Mouse (Mus musculus): ENCODE results near the gene Smarca2.
A peak's percentile ranks its signal among the peaks of the same experiment; 100 is the strongest.

The Smarca2 gene

GRCm38 (mm10) chr19:26747571-26748539 is 143.0 kb downstream of the Smarca2 start:
- DNase-seq (ENCODE audit: low spot score in 2 of 2) = peak; percentile 56 to 60

DNA sequence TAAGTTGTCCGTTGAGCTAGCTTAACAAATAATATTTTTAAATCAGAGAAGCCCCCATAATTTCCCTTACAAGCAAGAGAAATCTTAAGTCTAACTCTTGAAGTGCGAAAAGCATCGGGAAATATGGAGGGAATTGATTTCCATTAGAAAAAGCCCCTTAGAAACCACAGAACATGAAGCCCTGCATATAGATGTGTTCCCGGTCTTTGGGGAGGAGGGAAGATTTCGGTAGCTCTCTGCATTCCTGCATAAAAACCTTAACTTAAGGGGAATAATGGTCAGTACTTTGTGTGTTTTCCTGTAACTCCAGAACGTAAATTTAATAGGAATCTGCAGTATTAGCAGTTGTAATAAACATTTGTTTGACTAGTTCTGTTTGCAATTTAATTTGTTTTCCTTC is 143.8 kb downstream of the Smarca2 start:
- DNase-seq (ENCODE audit: low spot score in 2 of 2) = no peak

DNA sequence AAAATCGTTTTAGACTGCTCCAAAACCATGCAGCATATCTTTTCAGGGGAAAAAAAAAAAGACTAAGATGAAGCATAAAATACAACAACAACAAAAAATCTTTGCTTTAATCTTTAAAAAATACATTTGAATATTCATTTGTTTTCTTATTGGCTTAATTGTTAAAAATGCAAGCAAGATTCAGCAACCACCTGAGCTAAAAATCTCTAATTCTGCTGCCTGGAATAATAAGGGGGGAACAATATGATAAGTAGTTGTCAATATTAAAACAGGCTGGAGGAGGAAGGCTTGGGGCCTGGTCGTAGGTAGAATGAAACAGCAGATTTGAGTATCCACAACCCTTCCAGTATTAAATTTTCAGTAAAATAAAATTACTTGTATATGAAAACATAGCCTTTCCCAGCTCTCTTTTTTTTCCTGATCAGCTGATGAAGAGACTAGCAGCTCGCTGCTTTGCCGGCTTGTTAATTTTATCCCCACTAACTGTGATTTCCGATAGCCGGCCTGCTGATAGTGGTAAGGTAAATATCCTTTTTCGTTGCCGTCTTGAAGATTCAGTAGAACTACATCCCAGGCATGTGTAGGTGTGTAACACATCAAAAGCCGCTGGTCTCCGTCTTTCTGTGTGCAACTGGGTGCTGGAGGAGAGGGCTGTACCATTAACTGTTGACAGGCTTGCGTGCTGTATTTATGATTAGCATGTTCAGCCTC is 144.7 kb downstream of the Smarca2 start:
- DNase-seq (ENCODE audit: low spot score in 2 of 2) = no peak

- no peak for DNase-seq (ENCODE audit: low spot score in 2 of 2)
Observed at GRCm38 (mm10) chr19:26752611-26753163, 147.8 kb downstream of the Smarca2 start.

DNA sequence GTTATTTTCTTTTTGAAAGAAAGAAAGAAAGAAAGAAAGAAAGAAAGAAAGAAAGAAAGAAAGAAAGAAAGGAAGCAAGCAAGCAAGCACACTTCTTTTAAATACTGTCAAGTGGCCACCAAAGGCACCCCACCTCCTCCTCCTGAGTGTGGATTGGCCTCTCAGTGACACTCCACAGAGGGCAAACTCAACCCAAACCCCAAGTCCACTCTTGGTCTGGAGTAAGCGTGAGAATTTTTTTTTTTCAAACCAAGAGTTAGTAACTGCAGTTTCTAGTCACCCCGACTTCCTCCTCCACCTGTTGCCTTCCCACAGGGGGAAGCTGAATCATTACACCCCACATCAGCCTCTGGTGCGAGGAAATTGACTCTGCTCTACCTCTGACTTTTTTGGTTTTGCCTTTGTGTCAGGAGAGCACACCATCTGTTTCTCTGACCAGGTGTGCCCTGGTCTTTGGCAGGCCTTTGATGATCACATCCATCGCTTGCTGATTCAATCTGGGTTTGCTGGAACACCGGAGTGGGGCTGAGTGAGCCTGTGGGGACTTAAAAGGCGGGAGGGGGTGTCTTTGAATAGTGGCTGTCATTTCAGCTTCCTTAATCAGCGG is 148.5 kb downstream of the Smarca2 start:
- no peak for DNase-seq (ENCODE audit: low spot score in 2 of 2)

DNA sequence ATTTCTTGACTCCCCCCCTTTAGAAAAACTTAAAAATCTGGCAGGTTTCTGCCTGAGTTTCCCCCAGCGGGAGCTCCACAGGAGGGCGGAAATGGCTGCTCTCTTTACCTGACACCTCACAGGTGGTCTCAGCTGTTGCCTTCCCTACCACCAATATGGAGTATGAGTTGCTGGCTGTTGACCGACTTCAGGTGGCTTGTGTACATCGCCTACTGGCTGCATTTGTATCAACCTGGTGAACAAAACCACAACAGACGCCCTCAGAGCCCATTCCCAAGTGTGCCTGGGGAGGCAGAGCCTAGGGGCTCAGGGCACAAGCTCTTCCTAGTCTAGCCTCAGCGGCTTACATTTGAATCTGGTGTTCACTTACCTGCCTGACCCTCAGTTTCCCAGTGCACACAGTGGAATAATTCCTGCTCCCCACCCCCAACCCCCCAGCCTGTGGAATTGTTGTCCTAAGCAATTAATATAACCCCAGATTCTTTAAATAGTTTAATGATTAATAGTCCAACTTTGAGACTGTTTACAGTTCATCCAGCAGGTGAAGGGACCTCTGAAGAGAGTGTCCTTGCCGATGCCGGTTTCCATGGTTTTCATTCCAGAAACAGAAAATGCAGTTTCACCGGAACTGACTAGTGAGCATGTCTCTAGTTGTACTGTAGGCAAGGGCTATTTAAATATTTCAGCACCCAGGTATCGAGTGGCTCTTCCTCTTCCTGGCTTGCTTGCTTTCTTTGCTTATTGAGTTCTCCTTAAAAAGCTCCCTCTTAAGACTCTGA is 149.4 kb downstream of the Smarca2 start:
- no peak for DNase-seq (ENCODE audit: low spot score in 2 of 2)

DNA sequence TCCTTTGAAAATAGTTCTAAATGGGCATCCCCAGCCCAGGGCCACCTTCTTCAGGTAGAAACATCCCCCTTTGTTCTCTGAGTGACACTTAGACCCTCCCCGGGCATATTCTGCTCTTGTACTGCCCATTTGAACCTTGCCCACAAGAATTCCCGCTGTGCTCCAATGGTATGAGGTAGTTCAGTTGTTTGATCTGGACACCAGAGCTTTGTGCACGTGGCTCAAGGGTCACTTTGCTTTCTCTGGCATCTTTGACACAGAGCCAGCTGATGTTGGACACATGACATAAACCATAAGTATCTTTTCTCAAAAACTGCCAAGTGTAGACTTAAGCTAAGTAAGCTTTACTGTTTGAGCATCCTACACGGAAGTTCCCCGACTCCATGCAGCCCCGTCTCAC is 151.1 kb downstream of the Smarca2 start:
- DNase-seq (ENCODE audit: low spot score in 2 of 2) = no peak

DNA sequence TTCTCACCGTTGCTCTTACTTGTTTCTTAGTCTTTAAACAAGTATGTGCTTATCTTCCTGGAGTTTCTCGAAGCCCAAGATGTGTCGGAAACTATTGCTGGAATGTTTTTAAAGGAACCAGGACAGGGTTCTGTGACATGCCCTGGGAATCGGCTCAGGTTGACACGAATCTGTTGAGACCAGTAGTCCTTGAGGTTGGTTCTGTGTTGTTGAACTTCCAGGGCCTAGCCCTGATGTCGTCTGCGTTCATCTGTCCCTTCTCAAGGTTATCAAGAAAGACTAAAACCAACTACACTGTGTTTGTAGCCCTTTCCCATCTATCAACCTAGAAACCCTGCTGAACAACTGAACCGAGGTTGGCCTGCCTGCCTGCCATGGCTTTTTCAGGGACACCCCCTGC is 151.5 kb downstream of the Smarca2 start:
- no peak for DNase-seq (ENCODE audit: low spot score in 2 of 2)

DNA sequence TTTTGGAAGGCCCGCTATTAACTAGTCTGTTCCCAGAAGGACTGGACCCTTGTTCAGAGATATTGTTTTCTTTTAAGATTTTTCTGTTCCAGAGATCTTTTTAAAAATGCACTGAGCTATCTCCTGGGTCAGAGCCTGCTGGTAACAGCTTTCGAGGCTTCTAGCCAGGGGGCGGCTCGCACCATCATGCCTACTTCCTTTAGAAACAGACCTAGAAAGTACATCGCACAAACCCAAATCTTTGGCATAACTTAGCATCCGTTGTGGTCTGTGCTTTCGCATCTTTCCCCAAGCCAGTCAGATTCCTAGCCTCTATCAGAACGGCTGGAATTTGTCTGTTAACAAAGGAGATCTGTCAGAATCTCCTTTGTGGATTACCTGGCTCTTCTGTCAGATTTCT is 153.3 kb downstream of the Smarca2 start:
- DNase-seq (ENCODE audit: low spot score in 2 of 2) = no peak

- no peak for DNase-seq (ENCODE audit: low spot score in 2 of 2)
Observed at GRCm38 (mm10) chr19:26758620-26759019, 153.8 kb downstream of the Smarca2 start.

GRCm38 (mm10) chr19:26759295-26759694 is 154.4 kb downstream of the Smarca2 start:
- no peak for DNase-seq (ENCODE audit: low spot score in 2 of 2)

- no peak for DNase-seq (ENCODE audit: low spot score in 2 of 2)
Observed at GRCm38 (mm10) chr19:26761257-26761656, 156.4 kb downstream of the Smarca2 start.

DNA sequence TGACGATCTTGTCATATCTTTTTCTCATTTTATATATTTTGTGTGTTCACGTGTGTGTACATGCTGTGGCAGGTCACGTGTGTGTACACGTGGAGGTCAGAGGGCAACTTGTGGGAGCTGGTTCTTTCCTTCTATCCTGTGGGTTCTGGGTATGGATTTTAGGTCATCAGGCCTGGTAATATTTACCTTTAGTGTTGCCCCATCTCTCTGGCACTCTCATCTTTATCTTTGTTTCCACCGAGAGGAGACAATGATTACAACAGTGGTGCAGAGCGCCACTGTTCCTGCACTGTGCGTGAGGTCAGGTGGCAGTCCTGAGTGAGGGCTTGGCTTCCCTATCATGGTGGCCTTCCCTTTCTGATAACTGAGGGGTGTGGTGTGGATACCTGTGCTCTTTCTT is 160.6 kb downstream of the Smarca2 start:
- DNase-seq (ENCODE audit: low spot score in 2 of 2) = no peak

DNA sequence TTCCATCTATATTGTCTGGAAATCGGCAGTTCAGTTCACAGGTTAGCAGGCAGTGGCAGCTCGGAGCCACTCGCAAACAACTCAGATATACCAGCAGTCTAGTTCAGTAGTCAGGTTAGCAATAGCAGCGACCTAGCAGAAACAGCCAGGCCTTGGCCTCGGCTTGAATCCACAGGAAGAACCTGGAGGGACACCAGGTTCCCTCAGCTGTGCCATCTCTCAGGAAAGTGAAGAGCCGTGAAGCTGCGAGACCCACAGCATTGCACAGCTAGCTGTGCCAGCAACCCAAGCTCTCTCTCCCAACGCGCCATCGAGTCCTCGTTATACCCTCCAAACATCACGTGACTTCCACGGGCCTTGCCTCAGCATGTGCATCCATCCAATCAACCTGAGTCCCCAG is 162.6 kb downstream of the Smarca2 start:
- no peak for DNase-seq (ENCODE audit: low spot score in 2 of 2)

DNA sequence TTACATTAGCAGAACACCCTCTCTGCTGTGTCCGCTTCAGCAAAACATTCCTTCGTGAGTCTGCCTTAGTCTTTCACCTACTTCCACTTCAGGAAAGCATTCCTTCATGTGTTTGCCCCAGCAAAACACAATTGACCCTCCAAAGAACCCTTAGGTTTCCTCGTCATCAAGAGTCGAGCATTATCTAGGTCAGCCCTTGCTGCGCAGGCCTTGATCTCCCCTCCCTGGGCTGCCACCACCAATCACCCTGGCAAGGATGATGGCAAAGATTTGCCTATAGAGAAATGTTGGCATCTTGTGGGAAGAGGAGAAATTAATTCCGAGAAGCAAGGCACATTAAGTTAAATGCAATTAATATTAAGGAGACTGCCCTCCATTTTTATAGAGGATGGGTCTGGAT is 163.1 kb downstream of the Smarca2 start:
- DNase-seq (ENCODE audit: low spot score in 2 of 2) = no peak

GRCm38 (mm10) chr19:26768846-26769245 is 164.0 kb downstream of the Smarca2 start:
- no peak for DNase-seq (ENCODE audit: low spot score in 2 of 2)

DNA sequence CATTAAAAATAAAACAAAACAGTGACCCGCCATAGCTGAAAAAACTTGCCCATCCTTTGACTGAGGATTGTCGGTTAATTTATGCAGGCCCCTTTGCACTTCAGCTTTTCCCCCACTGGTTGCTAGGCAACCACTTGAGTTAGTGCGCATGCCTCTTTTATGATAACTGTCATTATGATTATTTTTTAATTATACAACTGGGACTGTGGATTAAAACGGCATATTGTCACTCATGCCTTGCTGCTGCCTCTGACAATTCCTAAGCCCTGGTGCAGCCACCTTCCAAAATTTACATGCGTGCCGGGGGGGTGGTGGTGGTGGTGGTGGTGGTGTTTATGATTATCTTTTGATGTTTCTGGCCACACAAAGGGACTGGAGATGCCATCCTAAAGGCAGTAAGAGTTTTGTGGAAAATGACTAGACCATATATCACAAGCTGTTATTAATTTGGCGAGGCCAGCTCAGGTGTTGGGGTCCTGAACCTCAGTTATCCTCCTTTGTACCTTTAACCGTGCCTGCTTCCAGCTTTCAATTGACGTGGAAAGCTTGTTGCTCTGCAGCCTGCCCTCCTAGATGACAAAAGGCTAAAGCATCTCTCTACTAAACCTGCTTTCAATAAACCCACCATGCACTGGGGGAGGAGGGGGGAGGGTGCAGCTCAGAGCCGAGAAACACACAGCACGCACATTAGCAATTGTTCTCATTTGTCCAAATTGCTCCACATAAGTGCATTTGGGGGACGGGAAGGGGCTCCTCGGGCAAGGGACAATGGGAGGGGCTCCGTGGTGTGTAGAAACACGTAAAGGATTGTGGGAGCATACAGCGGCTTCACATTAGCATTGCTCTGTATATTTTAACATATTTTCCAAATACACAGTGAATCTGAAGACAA is 165.0 kb downstream of the Smarca2 start:
- DNase-seq (ENCODE audit: low spot score in 2 of 2) = no peak

DNA sequence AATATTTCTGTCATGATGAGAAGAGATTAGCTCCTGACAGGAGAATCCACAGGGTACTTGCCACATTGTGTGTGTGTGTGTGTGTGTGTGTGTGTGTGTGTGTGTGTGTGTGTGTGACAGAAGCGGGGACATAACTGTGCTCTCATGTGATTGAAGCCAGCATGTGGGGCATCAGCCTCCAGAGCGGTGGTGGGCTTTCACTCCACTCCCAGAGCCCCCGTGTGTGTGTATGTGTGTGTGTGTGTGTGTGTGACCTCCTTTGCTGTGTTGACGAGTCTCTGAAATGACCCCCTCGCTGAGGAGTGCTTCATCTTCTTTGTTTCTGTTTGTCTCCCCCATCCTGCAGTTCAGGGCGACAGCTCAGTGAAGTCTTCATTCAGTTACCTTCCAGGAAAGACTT is 165.7 kb downstream of the Smarca2 start:
- no peak for DNase-seq (ENCODE audit: low spot score in 2 of 2)

DNA sequence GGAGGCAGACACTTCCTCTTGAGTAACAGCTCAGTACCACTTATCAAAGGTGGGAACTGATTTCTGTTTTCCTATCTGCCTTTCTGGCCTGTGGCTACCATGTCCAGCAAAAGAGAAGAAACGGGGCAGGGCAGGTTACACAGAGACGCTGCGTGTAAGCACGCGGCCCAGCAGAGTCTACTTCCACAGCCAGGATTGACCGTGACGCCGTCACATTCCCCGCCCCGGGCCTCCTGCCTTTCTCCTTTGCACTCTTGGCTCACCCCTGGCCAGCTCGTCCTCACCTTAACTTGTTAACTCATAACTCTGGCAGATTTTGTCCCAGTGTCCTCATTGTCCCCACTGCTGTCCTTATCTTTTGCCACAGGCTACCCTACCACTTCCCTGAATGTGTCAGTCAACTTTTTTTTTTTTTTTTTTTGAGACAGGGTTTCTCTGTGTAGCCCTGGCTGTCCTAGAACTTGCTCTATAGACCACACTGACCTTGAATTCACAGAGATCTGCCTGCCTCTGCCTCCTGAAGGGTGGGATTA is 167.3 kb downstream of the Smarca2 start:
- DNase-seq (ENCODE audit: low spot score in 2 of 2) = no peak
